Mouse (Mus musculus): ENCODE measurements at regions not wholly inside any gene's neighbourhood (a gene's known extent, or its start where the extent isn't known, plus 50 kb on each side); places are given as distances from the start of the nearest gene placed in this dataset.

GRCm38 (mm10) chr7:68886173-68886572, 137.1 kb upstream of the Arrdc4 start:
- no peak for DNase-seq (ENCODE audit: low read depth, low spot score)

- DNase-seq (ENCODE audit: low read depth, low spot score) = no peak
- 54% methylated on average over 5 of the region's 5 CpGs for WGBS
Measured at GRCm38 (mm10) chr7:68873008-68873407, 124.0 kb upstream of the Arrdc4 start.

DNA sequence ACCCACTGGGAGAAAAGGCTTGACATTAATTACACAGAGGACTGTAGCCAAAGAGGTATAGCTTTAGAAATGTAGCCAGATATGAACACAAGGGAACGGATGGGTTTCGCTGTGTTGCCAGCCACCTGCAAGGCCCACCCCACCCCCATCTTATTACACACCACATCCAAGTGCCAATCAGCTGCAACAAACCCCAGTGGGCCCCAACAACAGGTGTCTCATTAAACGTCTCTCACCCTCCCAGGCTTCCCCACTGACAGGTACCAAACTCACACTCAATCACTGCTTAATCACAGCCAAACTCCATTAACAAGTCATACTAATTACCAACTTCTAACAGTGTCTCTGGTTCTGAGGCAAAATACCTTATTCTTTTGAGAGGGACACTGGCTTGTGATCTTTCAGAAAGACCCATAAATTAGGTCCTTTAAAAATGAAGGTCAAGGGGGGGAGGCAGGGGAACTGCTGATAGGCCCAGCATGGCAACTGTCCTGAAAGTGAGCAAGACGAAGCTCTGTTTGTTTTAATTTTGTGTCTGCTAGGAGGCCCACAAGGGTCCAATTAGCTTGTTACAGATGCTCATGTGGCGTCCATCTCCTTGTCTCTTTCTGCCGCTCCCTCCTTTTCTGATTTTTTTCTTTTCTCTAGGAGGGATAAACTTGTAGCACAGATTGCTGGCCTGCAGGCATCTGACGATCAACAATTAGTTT, 115.4 kb upstream of the Arrdc4 start:
- WGBS = 60% methylated on average over 7 of the region's 7 CpGs
- DNase-seq (ENCODE audit: low read depth, low spot score) = no peak

DNA sequence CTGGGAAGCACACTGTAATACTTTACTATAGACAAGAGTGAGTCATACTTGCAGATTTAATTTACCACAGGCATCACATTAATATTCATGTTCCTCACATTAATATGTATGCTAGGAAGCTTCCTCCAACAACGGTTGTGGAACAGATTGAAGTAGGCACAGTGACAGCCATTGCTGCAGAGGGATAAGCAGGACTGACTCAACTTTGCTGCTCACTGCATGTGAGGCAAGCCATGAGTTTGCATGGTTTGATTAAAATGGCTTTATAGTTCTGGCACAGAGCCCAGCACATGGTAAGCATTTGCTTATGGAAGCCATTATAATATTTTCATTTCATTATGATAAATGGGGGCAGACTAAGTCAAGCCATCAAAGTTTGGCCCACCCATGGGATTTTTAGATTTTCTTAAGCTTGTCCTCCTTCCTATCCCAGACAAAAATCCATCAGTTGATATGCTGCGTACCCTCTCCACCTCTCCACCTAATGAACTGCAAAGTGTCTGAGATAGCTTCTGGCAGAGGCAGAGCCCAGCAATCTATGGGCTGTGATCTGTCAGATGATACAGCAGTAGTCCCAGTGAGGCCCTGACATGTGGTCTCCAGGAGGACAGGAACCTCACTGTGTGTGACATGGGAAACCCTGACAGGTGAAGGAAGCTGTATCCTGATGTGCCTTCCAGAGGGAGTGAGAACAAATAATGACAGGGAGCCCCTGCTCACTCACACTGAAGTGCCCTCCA, 109.6 kb upstream of the Arrdc4 start:
- 52% methylated on average over 2 of the region's 2 CpGs for WGBS
- DNase-seq (ENCODE audit: low read depth, low spot score) = no peak

DNA sequence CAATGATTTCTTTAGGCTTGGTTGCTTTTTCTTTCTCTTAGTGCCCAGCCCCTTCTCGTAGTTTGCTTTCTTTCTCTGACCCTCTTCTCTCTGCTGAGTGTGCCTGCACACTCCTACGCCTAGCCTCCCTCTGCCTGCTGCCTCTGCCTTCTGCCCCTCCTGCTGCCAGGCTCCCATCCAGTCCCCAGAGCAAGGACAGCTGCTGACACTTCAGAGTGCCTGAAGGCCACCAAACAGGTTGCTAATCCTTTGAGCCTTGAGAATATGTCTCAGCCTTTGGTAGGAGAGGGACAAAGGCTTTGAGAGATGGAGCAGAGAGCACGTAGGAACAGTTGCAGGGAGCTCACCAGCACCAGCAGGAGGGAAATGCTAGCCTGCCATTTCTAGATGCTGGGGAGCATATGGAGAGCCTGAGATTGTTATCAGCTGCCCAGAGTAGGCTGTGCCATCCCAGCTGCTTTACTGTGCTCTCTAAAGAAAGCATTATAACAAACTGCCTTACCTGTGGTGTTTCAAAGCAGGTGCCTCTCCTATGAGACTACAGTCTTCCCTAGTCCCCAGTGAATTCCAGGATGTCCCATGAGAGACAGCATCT, 103.0 kb upstream of the Arrdc4 start:
- DNase-seq (ENCODE audit: low read depth, low spot score) = no peak

GRCm38 (mm10) chr7:68844606-68845005, 95.6 kb upstream of the Arrdc4 start:
- WGBS = 30% methylated on average over 7 of the region's 7 CpGs
- no peak for DNase-seq (ENCODE audit: low read depth, low spot score)

More for the DNA sequence above, 103.0 kb upstream of the Arrdc4 start:
- whole genome bisulfite sequencing = 53% methylated on average over 3 of the region's 3 CpGs

- no peak for DNase-seq (ENCODE audit: low read depth, low spot score)
- 33% methylated on average over 4 of the region's 4 CpGs for WGBS
Measured at GRCm38 (mm10) chr7:68843374-68843773, 94.3 kb upstream of the Arrdc4 start.

- 46% methylated on average over 10 of the region's 10 CpGs for WGBS
- no peak for DNase-seq (ENCODE audit: low read depth, low spot score)
Measured at GRCm38 (mm10) chr7:68833977-68834791, 85.1 kb upstream of the Arrdc4 start.

DNA sequence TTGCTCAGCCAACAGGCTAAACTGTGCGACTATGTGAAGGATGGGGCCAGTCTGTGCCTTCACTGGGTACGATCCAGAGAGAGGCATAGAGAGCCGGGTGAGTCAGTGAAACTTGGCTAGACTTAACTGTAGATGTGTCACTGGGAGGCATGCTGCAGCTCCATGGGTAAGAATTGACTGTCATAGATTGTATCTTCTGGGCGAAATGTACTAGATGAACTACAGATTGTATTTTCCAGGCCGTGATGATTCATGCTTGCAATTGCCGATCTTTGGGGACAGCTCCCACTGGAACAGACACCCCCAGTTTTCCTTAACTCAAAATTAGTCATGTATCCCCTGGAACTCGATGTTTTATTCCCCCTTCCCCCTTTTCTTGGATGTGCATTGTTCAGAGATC, 84.5 kb upstream of the Arrdc4 start:
- DNase-seq (ENCODE audit: low read depth, low spot score) = no peak
- WGBS = 80% methylated on average over 7 of the region's 7 CpGs

GRCm38 (mm10) chr7:68829861-68830260, 80.8 kb upstream of the Arrdc4 start:
- 16% methylated on average over 8 of the region's 8 CpGs for WGBS
- peak; percentile 44 for DNase-seq (ENCODE audit: low read depth, low spot score)

- WGBS = 45% methylated on average over 2 of the region's 2 CpGs
- DNase-seq (ENCODE audit: low read depth, low spot score) = no peak
Measured at GRCm38 (mm10) chr7:68824399-68824798, 75.4 kb upstream of the Arrdc4 start.

- WGBS = 77% methylated on average over 2 of the region's 2 CpGs
- DNase-seq (ENCODE audit: low read depth, low spot score) = no peak
Measured at GRCm38 (mm10) chr7:68823646-68824045, 74.6 kb upstream of the Arrdc4 start.

- 3% methylated on average over 7 of the region's 7 CpGs for WGBS
- peak; percentile 40 for DNase-seq (ENCODE audit: low read depth, low spot score)
Measured at GRCm38 (mm10) chr7:68823189-68823588, 74.1 kb upstream of the Arrdc4 start.

GRCm38 (mm10) chr7:68814823-68815666, 66.0 kb upstream of the Arrdc4 start:
- 45% methylated on average over 15 of the region's 15 CpGs for WGBS
- DNase-seq (ENCODE audit: low read depth, low spot score) = peak; percentile 75

DNA sequence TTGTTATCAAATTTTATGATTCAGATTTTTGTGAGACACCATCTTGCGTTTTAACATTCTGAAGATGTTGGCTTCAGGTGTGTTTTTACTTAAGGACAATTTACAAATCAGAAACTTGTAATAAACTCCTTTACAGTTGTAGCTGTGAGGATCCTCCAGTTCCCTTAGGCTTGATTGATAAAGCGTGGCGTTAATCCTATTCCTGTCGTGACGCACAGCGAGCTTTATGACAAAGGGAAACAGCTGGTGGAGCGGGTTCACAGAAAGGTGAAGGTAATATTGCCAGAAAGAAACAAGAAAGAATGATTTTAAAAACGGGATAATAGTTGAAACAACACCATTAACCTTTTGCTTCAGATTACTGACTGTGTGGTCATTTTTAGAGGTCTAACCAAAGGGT, 60.7 kb upstream of the Arrdc4 start:
- DNase-seq (ENCODE audit: low read depth, low spot score) = no peak
- 61% methylated on average over 8 of the region's 8 CpGs for WGBS

All from large intestine, adult 2 months (tissue).